Mouse (Mus musculus) intestine, postnatal 0 days (tissue): Measurements from ENCODE around the gene Glb1. TPM values are rescaled to one million over a fixed set of nuclear protein-coding genes. Genes with fewer than 3 reads are reported as not detected.
A peak's percentile ranks its signal among the peaks of the same experiment; 100 is the strongest.

ENCODE experiments used
- ATAC-seq: fragments of 200-750 bp; cut with Nextera tagmentation; 2 replicates; pipeline ENCODE4 v1.8.0; 2017; ENCODE audit warnings: mild to moderate bottlenecking, moderate TSS enrichment, moderate library complexity
- H3K27ac ChIP-seq: fragments of 300-500 bp; sonication (generic); 2 replicates; pipeline ENCODE4 v1.5.1; 2014; ENCODE audit warnings: mild to moderate bottlenecking, low read depth, low read length, moderate library complexity
- H3K27me3 ChIP-seq: fragments of 300-500 bp; sonication (generic); replicated peaks from 2 replicates; pipeline ENCODE4 v1.6.1; 2014; ENCODE audit warnings: low read length, mixed read lengths; ENCODE audit not compliant: control insufficient read depth, insufficient read depth
- H3K36me3 ChIP-seq: fragments of 300-500 bp; sonication (generic); 2 replicates; pipeline ENCODE4 v1.6.1; 2014; ENCODE audit warnings: mild to moderate bottlenecking, moderate library complexity; ENCODE audit not compliant: control insufficient read depth, insufficient read depth
- H3K4me1 ChIP-seq: fragments of 300-500 bp; sonication (generic); replicated peaks from 2 replicates; pipeline ENCODE4 v1.6.1; 2014; ENCODE audit warnings: antibody characterized with exemption, low read length, mixed read lengths; ENCODE audit not compliant: control insufficient read depth, insufficient read depth
- H3K4me2 ChIP-seq: fragments of 300-500 bp; sonication (generic); replicated peaks from 2 replicates; pipeline ENCODE4 v1.6.1; 2014; ENCODE audit warnings: low read depth, mild to moderate bottlenecking, moderate library complexity
- H3K4me3 ChIP-seq: fragments of 300-500 bp; sonication (generic); 2 replicates; pipeline ENCODE4 v1.5.1; 2014; ENCODE audit warnings: low read depth, low read length
- H3K9ac ChIP-seq: fragments of 300-500 bp; sonication (generic); 2 replicates; pipeline ENCODE4 v1.6.1; 2014; ENCODE audit warnings: mild to moderate bottlenecking, low read depth, low read length
- H3K9me3 ChIP-seq: fragments of 300-500 bp; sonication (generic); 2 replicates; pipeline ENCODE4 v1.6.1; 2016; ENCODE audit warnings: mixed run types; ENCODE audit not compliant: control insufficient read depth
- CTCF ChIP-seq: sonication (generic); IDR thresholded peaks from 2 replicates; pipeline ENCODE4 v1.5.1; 2016; ENCODE audit warnings: low read depth, mild to moderate bottlenecking, control low read depth, antibody characterized with exemption, moderate library complexity
- WGBS: fragments of 180-500 bp; shearing (Covaris S2); extraction: QIAGEN DNeasy Blood & Tissue Kit; methylation state at CpG from one replicate; pipeline ENCODE4 v1.1.7; 2014; 5-methylcytosine and 5-hydroxymethylcytosine counted together
- polyA plus RNA-seq: library from polyadenylated mRNA; unstranded; fragments of >200 nt; fragmentation: Nextera tagmentation; extraction: Ambion mirVana; gene quantifications from 2 replicates; pipeline ENCODE4 v1.2.1, GENCODE M21; 2015

The Glb1 gene
- polyA plus RNA-seq, 1 experiment from 2014 or later, result 491 TPM

DNA sequence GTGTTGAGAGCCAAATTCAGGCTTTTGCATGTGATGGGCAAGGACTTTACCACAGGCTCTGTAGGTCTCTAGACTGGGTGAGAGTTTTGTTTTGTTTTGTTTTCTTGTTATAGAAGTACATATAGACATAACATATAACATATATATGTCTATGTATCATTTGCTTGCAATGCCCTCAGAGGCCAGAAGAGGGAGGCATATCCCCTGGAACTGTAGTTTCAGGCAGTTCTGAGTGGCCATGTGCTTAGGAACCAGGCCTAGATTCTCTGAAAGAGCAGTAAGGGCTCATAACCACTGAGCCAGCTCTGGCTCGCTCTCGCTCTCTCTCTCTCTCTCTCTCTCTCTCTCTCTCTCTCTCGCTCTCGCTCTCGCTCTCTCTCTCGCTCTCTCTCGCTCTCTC, 17.3 kb downstream of the Glb1 start:
- ATAC-seq, result no peak

DNA sequence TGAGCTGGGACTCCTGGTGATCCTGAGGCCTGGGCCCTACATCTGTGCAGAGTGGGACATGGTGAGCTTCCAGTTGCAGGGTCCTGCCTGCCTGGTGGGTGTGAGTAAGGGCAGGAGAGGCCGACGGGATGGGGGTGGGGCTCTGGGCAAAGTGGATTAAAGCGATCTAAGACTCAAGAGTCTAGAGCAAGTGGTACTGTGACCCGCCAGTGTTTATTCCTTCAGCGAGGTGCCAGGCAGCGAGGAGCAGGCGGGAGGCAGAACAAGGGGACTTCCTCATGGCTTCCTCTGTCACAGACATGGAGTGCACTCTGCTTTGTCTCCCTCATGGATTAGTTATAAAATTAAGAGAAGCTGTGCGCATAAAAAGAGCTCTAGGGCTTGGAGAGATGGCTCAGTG, 19.6 kb downstream of the Glb1 start:
- no peak overlapping the region for H3K9ac ChIP-seq
- H3K4me2 ChIP-seq, result no peak overlapping the region
- no peak for ATAC-seq
- no peaks in the 10 kb centered on the region for H3K27me3 ChIP-seq
- H3K4me3 ChIP-seq, result no peak overlapping the region
- H3K9me3 ChIP-seq, result no peaks in the 10 kb centered on the region
- WGBS, result 84% methylated on average over 8 of the region's 8 CpGs
- H3K36me3 ChIP-seq, result peaks cover 45% of the 10 kb centered on the region
- TF ChIP-seq CTCF, result no peak
- H3K4me1 ChIP-seq, result 0 out of 2 replicates have a peak, but pooled peaks cover 4% of the 10 kb centered on the region
- no peak overlapping the region for H3K27ac ChIP-seq

More for the DNA sequence above, 17.3 kb downstream of the Glb1 start:
- TF ChIP-seq CTCF, result peak; percentile 85
- H3K4me2 ChIP-seq, result no peak overlapping the region
- H3K4me1 ChIP-seq, result 0 out of 2 replicates have a peak, but pooled peaks cover 4% of the 10 kb centered on the region
- H3K9ac ChIP-seq, result no peak overlapping the region
- no peaks in the 10 kb centered on the region for H3K27me3 ChIP-seq
- no peaks in the 10 kb centered on the region for H3K9me3 ChIP-seq
- no peak overlapping the region for H3K27ac ChIP-seq
- H3K36me3 ChIP-seq, result peaks cover 42% of the 10 kb centered on the region
- WGBS, result 97% methylated on average over 7 of the region's 7 CpGs
- no peak overlapping the region for H3K4me3 ChIP-seq

DNA sequence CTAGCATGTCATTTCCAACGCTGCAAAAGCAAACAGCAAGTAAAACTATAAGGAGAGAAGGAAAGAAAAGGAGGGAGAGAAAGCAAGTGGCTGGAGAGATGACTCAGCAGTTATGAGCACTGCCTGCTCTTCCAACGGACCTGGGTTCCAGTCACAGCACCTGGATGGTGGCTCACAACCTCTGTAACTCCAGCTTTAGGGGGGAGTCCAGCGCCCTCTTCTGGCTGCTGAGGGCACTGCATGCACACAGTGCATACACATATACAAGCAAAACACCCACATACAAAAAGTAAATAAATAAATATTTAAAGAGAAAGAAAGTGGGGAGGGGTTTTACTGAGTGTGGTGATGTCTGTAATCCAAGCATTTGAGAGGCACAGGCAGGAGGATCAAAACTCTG, 20.2 kb downstream of the Glb1 start:
- Histone ChIP-seq H3K27me3 (no peaks in the 10 kb centered on the region), H3K36me3 (peaks cover 51% of the 10 kb centered on the region), H3K9ac (no peak overlapping the region), H3K4me2 (no peak overlapping the region), H3K27ac (no peak overlapping the region), H3K4me3 (no peak overlapping the region), H3K4me1 (0 out of 2 replicates have a peak, but pooled peaks cover 4% of the 10 kb centered on the region), H3K9me3 (no peaks in the 10 kb centered on the region)
- no peak for ATAC-seq
- 71% methylated on average over 3 of the region's 3 CpGs for WGBS
- TF ChIP-seq CTCF, result peak; percentile 59

DNA sequence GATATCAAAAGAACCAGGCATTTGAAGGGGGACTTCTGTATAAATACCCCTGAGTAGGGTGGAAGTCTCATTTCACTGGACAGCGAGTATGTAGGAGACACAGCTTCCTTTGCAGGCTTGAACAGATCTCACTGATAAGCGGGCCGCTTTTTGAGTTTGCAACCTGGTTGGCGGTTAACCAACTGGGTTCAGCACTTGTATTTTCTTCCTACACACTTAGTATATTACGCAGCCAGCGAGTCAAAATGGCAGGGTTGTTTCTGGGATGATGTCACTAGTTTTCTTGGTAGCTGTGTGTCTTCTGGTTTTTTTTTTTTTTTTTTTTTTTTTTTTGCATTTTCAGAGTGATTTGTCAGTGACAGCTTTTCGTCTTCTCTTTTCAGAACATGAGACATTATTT, 20.9 kb downstream of the Glb1 start:
- H3K4me1 ChIP-seq, result 0 out of 2 replicates have a peak, but pooled peaks cover 4% of the 10 kb centered on the region
- no peak for ATAC-seq
- peaks cover 56% of the 10 kb centered on the region for H3K36me3 ChIP-seq
- H3K9me3 ChIP-seq, result no peaks in the 10 kb centered on the region
- H3K4me2 ChIP-seq, result no peak overlapping the region
- no peak overlapping the region for H3K4me3 ChIP-seq
- WGBS, result 91% methylated on average over 7 of the region's 7 CpGs
- H3K27me3 ChIP-seq, result no peaks in the 10 kb centered on the region
- no peak overlapping the region for H3K27ac ChIP-seq
- no peak overlapping the region for H3K9ac ChIP-seq
- no peak for TF ChIP-seq CTCF

DNA sequence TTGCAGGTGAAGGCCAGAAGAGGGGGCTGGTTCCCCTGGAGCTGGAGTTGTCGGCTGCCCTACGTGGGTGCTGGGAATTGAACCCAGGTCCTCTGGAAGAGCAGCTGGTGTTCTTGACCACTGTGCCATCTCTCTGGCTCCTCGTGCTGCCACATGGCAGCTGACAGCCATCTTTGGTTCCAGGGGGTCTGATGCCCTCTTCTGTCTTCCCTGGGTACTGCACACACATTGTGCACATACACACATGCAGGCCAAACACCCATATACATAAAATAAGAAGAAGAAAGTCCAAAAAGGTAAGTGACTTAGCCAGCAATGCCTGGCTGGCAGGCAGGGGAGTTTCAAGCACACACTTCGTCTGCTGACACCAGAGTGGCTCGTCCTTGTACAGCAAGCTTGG, 24.7 kb downstream of the Glb1 start:
- no peak for ATAC-seq

DNA sequence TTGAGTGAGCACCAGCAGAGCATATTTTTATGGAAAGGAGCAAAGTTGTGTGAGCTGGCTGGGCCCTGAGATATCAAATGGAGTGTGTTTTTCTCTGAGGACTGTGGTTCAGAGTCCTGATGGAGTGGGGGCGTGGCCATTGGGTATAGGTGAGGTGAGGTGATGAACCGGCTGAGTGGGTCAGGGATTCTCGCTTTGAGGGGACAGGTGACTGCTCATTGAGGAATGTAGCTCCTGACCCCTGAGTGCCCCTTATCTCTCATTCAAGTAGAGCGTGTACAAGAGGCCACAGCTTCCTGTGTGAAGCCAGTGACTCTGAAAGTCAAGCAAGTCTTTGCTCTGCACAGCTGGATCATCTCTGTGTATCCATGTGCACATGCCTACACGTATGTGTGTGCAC, 25.3 kb downstream of the Glb1 start:
- no peak overlapping the region for H3K4me2 ChIP-seq
- H3K36me3 ChIP-seq, result peaks cover 66% of the 10 kb centered on the region
- WGBS, result 77% methylated on average over 5 of the region's 5 CpGs
- no peak overlapping the region for H3K9ac ChIP-seq
- H3K4me1 ChIP-seq, result no peaks in the 10 kb centered on the region
- H3K9me3 ChIP-seq, result no peaks in the 10 kb centered on the region
- no peak for ATAC-seq
- no peak for TF ChIP-seq CTCF
- no peak overlapping the region for H3K4me3 ChIP-seq
- no peaks in the 10 kb centered on the region for H3K27me3 ChIP-seq
- no peak overlapping the region for H3K27ac ChIP-seq

More for the DNA sequence above, 24.7 kb downstream of the Glb1 start:
- Histone ChIP-seq H3K27me3 (no peaks in the 10 kb centered on the region), H3K9ac (no peak overlapping the region), H3K4me2 (no peak overlapping the region), H3K4me1 (no peaks in the 10 kb centered on the region), H3K9me3 (no peaks in the 10 kb centered on the region), H3K4me3 (no peak overlapping the region), H3K36me3 (peaks cover 68% of the 10 kb centered on the region), H3K27ac (no peak overlapping the region)
- WGBS, result 95% methylated on average over 5 of the region's 5 CpGs
- peak; percentile 38 for TF ChIP-seq CTCF

DNA sequence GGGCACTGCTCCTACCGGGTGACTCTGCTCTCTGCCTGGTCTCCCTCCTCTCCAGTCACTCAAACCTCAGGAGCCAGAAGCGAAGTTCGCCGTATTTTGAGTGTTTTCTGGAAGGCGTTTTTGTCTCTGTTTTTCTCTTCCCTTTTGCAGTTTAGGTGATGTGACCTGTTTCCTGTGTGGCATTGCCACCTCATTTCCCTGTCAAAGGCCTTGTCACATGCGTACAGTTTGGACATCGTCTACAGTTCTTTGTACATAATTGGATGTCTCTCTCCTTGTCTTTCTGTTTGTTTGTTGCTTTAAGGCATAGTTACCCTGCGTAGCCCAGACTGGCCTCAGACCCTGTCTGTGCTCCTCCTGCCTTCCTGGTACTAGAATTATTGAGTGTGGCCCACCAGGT, 26.5 kb downstream of the Glb1 start:
- Histone ChIP-seq H3K27ac (no peak overlapping the region), H3K36me3 (peaks cover 70% of the 10 kb centered on the region), H3K4me2 (no peak overlapping the region), H3K27me3 (no peaks in the 10 kb centered on the region), H3K9me3 (no peaks in the 10 kb centered on the region), H3K4me3 (no peak overlapping the region), H3K9ac (no peak overlapping the region), H3K4me1 (no peaks in the 10 kb centered on the region)
- ATAC-seq, result no peak
- no peak for TF ChIP-seq CTCF
- WGBS, result 91% methylated on average over 8 of the region's 8 CpGs
